Mouse (Mus musculus) liver, embryonic 11.5 days (tissue): ENCODE data around the gene Erbb2. TPM values are rescaled to one million over a fixed set of nuclear protein-coding genes. Genes with fewer than 3 reads are reported as not detected.

Experiments
- ATAC-seq: fragments of 200-750 bp; cut with Nextera tagmentation; replicated peaks from 2 replicates; pipeline ENCODE4 v1.8.0; 2017; ENCODE audit warnings: moderate number of reproducible peaks, mild to moderate bottlenecking, moderate TSS enrichment, moderate library complexity; ENCODE audit not compliant: low FRiP score
- DNase-seq: peaks from one replicate; pipeline ENCODE4 v3.0.0-alpha.2; 2017; ENCODE audit warnings: low spot score
- H3K27ac ChIP-seq: fragments of 300-500 bp; sonication (generic); 2 replicates; pipeline ENCODE4 v1.5.1; 2014; ENCODE audit warnings: mild to moderate bottlenecking, low read depth, low read length, control low read depth
- H3K27me3 ChIP-seq: fragments of 300-500 bp; sonication (generic); replicated peaks from 2 replicates; pipeline ENCODE4 v1.6.1; 2014; ENCODE audit warnings: low read length, mixed read lengths; ENCODE audit not compliant: control insufficient read depth, insufficient read depth
- H3K36me3 ChIP-seq: fragments of 300-500 bp; sonication (generic); 2 replicates; pipeline ENCODE4 v1.6.1; 2014; ENCODE audit warnings: mild to moderate bottlenecking, low read length, moderate library complexity, mixed read lengths; ENCODE audit not compliant: control insufficient read depth, insufficient read depth
- H3K4me1 ChIP-seq: fragments of 300-500 bp; sonication (generic); replicated peaks from 2 replicates; pipeline ENCODE4 v1.6.1; 2014; ENCODE audit warnings: low read length, mixed read lengths; ENCODE audit not compliant: control insufficient read depth, insufficient read depth
- H3K4me2 ChIP-seq: fragments of 300-500 bp; sonication (generic); 2 replicates; pipeline ENCODE4 v1.6.1; 2014; ENCODE audit warnings: mild to moderate bottlenecking, control low read depth, moderate library complexity
- H3K4me3 ChIP-seq: fragments of 300-500 bp; sonication (generic); 2 replicates; pipeline ENCODE4 v1.5.1; 2014; ENCODE audit warnings: low read depth, low read length, control low read depth
- H3K9ac ChIP-seq: fragments of 300-500 bp; sonication (generic); 2 replicates; pipeline ENCODE4 v1.6.1; 2014; ENCODE audit warnings: low read depth, low read length, control low read depth
- H3K9me3 ChIP-seq: fragments of 300-500 bp; sonication (generic); 2 replicates; pipeline ENCODE4 v1.6.1; 2016; ENCODE audit warnings: low read length, inconsistent platforms, mixed read lengths; ENCODE audit not compliant: control insufficient read depth
- WGBS: fragments of 180-500 bp; shearing (Covaris S2); extraction: QIAGEN DNeasy Blood & Tissue Kit; methylation state at CpG from one replicate; pipeline ENCODE4 v1.1.7; 2014; 5-methylcytosine and 5-hydroxymethylcytosine counted together
- polyA plus RNA-seq: library from polyadenylated mRNA; unstranded; fragments of >200 nt; fragmentation: Nextera tagmentation; extraction: Ambion mirVana; gene quantifications from 2 replicates; pipeline ENCODE4 v1.2.1, GENCODE M21; 2014

Gene Erbb2
- polyA plus RNA-seq, 1 experiment from 2014 or later = 13.5 TPM

GRCm38 (mm10) chr11:98473916-98474479, 61.7 kb downstream of the Erbb2 start:
- 0 out of 2 replicates have a peak, but pooled peaks cover 4% of the 10 kb centered on the region for H3K27me3 ChIP-seq
- H3K36me3 ChIP-seq = no peaks in the 10 kb centered on the region
- no peak for DNase-seq
- H3K4me2 ChIP-seq = no peak overlapping the region
- H3K27ac ChIP-seq = no peak overlapping the region
- ATAC-seq = no peak
- no peaks in the 10 kb centered on the region for H3K9me3 ChIP-seq
- no peak overlapping the region for H3K9ac ChIP-seq
- no peak overlapping the region for H3K4me3 ChIP-seq
- H3K4me1 ChIP-seq = no peaks in the 10 kb centered on the region
- 52% methylated on average over 8 of the region's 8 CpGs for WGBS

- ATAC-seq (no peak), DNase-seq (no peak)
- Histone ChIP-seq H3K27me3 (0 out of 2 replicates have a peak, but pooled peaks cover 4% of the 10 kb centered on the region), H3K9ac (no peak overlapping the region), H3K9me3 (no peaks in the 10 kb centered on the region), H3K4me3 (no peak overlapping the region), H3K4me1 (no peaks in the 10 kb centered on the region), H3K27ac (no peak overlapping the region), H3K4me2 (no peak overlapping the region), H3K36me3 (no peaks in the 10 kb centered on the region)
- WGBS = 81% methylated on average over 11 of the region's 11 CpGs
These were observed 62.7 kb downstream of the Erbb2 start for GRCm38 (mm10) chr11:98474967-98475366.

- Histone ChIP-seq H3K4me1 (no peaks in the 10 kb centered on the region), H3K27ac (no peak overlapping the region), H3K9me3 (no peaks in the 10 kb centered on the region), H3K27me3 (0 out of 2 replicates have a peak, but pooled peaks cover 4% of the 10 kb centered on the region), H3K36me3 (no peaks in the 10 kb centered on the region), H3K4me3 (no peak overlapping the region), H3K4me2 (no peak overlapping the region), H3K9ac (no peak overlapping the region)
- ATAC-seq (no peak), DNase-seq (no peak)
- 83% methylated on average over 9 of the region's 9 CpGs for WGBS
These were observed 63.6 kb downstream of the Erbb2 start for GRCm38 (mm10) chr11:98475630-98476433.

DNA sequence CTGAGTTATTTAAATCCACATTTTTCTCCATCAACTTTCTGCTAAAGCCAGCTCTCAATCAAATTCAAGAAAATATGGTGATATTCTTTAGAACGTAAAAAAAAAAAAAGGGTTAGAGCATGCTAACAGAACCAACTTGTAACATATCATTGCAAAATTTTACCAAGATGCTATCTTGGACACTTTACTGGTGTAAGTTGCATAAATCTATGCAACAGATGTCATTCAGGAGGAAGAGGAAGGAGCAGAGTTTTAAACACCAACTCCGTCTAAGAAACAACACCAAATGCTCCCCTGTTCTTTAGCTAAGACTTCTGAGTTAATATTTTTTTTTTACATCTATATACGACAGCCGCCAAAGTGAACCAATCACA, 64.2 kb downstream of the Erbb2 start:
- no peaks in the 10 kb centered on the region for H3K9me3 ChIP-seq
- WGBS = 69% methylated on average over 4 of the region's 4 CpGs
- H3K27me3 ChIP-seq = 0 out of 2 replicates have a peak, but pooled peaks cover 4% of the 10 kb centered on the region
- H3K4me3 ChIP-seq = no peak overlapping the region
- H3K27ac ChIP-seq = no peak overlapping the region
- H3K9ac ChIP-seq = no peak overlapping the region
- ATAC-seq = no peak
- no peak for DNase-seq
- H3K4me2 ChIP-seq = no peak overlapping the region
- no peaks in the 10 kb centered on the region for H3K36me3 ChIP-seq
- H3K4me1 ChIP-seq = no peaks in the 10 kb centered on the region

- Histone ChIP-seq H3K36me3 (no peaks in the 10 kb centered on the region), H3K27ac (no peak overlapping the region), H3K27me3 (peaks cover 6% of the 10 kb centered on the region; the same call in 1 of the 2 replicates), H3K4me3 (no peak overlapping the region), H3K4me1 (no peaks in the 10 kb centered on the region), H3K9ac (no peak overlapping the region), H3K9me3 (no peaks in the 10 kb centered on the region), H3K4me2 (no peak overlapping the region)
- DNase-seq (no peak), ATAC-seq (no peak)
- WGBS = 61% methylated on average over 14 of the region's 14 CpGs
These were observed 64.9 kb downstream of the Erbb2 start for GRCm38 (mm10) chr11:98477011-98477701.

DNA sequence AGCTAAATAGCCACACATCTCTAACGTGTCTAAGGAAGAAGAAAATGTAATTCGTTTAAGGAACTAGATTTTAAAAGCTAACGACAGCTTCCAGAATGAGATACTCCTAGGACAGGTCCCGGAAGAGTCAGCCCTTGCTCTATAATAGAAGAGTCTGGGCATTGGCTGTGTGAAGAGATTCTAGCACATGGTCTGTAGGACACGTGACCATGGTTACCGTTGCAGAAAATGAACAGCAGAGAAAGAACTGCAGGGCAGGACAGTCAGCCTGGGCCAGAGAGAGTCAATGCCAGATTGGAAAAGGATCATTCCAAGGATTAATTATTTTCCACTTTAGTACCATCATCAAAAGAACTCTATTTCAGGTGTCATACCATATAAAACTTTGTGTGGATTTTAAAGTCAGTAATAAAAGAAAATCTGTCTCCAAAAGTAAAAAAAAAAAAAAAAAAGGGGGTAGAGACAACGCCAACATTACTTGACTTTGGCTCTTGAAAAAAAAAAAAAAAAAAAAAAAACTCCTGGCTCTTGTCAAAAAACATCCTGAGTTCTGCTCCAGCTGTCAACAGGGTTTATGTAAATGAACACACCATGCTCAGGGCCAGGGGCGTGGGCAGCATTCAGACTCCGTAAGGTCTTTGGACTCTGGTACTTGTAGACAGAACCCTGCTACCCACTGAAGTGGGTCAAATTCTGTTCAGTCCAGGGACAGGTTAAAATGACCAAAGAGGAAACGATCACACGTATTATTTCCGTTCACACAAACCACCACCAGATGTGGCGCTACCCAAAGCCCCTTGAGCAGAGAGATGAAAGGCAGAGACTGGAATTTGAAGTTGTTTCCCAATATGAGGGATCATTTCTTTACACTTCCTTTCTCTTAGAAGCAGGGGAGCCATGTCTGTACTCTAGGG, 67.0 kb downstream of the Erbb2 start:
- Histone ChIP-seq H3K27ac (no peak overlapping the region), H3K9me3 (no peaks in the 10 kb centered on the region), H3K4me3 (no peak overlapping the region), H3K27me3 (peaks cover 3% of the 10 kb centered on the region; the same call in 1 of the 2 replicates), H3K36me3 (no peaks in the 10 kb centered on the region), H3K9ac (no peak overlapping the region), H3K4me2 (no peak overlapping the region), H3K4me1 (no peaks in the 10 kb centered on the region)
- 72% methylated on average over 13 of the region's 13 CpGs for WGBS
- ATAC-seq (no peak), DNase-seq (no peak)

GRCm38 (mm10) chr11:98479940-98480497, 67.7 kb downstream of the Erbb2 start:
- H3K9me3 ChIP-seq = no peaks in the 10 kb centered on the region
- H3K27me3 ChIP-seq = peaks cover 3% of the 10 kb centered on the region; the same call in 1 of the 2 replicates
- H3K9ac ChIP-seq = no peak overlapping the region
- no peaks in the 10 kb centered on the region for H3K36me3 ChIP-seq
- no peak overlapping the region for H3K4me2 ChIP-seq
- no peak for DNase-seq
- no peak overlapping the region for H3K4me3 ChIP-seq
- WGBS = 75% methylated on average over 12 of the region's 12 CpGs
- no peaks in the 10 kb centered on the region for H3K4me1 ChIP-seq
- no peak for ATAC-seq
- no peak overlapping the region for H3K27ac ChIP-seq

- H3K9me3 ChIP-seq = no peaks in the 10 kb centered on the region
- H3K27me3 ChIP-seq = peaks cover 3% of the 10 kb centered on the region; the same call in 1 of the 2 replicates
- no peaks in the 10 kb centered on the region for H3K4me1 ChIP-seq
- H3K36me3 ChIP-seq = no peaks in the 10 kb centered on the region
- H3K9ac ChIP-seq = no peak overlapping the region
- DNase-seq (no peak), ATAC-seq (no peak)
- WGBS = 58% methylated on average over 6 of the region's 6 CpGs
- no peak overlapping the region for H3K4me3 ChIP-seq
- no peak overlapping the region for H3K4me2 ChIP-seq
- no peak overlapping the region for H3K27ac ChIP-seq
These were observed 69.0 kb downstream of the Erbb2 start for GRCm38 (mm10) chr11:98481231-98481630.
